Mouse (Mus musculus) retina, postnatal 1 day (tissue): ENCODE measurements around the gene Capn1.

Experiments
- DNase-seq: peaks from one replicate; pipeline ENCODE4 v3.0.0-alpha.2; 2012

Capn1 gene

DNA sequence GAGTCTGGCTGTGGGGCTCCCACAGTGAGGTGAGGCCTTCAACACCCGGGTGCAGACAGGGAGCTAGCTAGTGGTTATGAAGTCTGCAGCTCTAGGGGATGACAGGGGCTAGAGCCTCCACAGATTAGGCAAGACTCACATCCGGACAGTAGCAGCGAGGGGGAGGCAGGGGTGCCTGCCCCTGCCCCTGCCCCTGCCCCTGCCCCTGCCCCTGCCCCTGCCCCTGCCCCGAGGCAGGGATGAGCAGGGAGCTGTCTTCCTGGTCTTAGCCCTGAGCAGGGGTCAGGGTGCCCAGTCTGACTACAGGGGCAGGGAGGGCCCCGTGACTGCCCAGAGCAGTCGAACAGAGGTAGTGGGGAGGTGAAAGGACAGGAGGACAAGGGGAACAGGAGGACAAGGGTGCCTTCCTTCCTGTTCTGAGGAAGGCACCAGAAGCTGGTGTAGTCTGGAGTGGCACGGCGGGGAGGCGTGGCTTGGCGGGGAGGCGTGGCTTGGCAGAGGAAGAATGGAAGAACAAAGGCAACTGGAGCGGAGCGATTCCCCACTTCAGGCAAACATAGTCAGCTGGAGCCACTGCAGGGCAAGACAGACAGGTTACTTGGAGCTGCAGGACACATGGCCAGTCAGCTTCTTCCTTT, 26.8 kb downstream of the Capn1 start:
- peak; percentile 89 for DNase-seq

DNA sequence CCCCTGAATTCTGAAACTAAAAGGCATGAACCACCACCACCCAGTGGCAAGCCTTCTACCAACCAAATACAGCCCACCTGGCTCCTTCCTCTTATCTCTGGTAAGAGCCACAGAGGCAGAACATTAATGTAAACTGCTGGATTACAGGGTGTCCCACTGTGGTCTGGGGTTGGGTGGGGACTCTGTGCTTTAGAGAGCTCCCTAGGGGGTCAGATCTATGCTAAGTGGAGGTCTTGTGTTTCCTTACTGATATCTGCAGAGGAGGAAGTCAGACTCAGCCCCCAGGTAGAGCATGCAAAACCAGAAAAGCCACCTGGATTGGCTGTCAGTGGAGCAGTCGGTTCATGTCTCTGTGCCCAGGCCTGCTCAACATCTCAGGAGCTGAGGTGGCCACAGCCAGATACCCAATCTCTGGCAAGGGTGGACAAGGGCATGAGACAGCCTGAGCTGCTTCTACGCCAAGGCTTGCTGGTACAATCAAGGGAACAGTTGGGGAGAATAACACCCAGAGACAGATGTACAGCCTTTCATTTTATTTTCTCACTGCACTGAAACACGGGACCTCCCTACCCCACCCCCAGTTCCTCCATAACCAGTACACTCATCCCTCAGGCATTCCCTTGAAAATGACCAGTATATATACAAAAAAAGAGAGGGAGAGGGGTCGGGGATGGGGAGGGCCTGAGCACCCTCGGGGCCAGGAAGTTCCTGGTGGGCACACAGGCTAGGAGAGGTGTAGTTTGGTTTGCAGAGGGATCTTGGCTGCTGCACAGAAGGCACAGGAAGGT, 27.5 kb downstream of the Capn1 start:
- no peak for DNase-seq

GRCm38 (mm10) chr19:5986043-5986442, 29.7 kb downstream of the Capn1 start, which contains the start of gene Slc22a20:
TSS of gene Slc22a20 (minus strand) at chr19:5986143.
- DNase-seq = no peak

- no peak for DNase-seq
Measured at GRCm38 (mm10) chr19:5980477-5980876, 35.2 kb downstream of the Capn1 start.

DNA sequence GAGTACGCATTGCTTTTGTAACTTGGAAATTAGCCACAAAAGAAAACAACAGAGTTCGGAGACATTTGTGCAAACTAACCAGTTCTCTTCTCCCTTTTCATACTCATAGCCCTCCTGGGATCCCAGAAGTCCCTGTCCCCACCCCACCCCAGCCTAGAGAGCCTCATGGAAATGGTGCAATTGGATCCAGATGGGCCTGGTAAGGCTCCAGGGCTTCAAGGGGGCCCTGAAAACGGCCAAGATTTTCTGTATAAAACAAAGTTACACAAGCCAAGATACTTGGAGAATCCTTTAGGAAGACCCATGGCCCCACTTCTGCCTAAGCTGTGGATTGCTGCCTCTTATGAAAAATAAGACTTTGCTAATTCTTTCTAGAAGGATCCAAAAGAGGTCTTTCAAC, 38.0 kb downstream of the Capn1 start:
- no peak for DNase-seq

DNA sequence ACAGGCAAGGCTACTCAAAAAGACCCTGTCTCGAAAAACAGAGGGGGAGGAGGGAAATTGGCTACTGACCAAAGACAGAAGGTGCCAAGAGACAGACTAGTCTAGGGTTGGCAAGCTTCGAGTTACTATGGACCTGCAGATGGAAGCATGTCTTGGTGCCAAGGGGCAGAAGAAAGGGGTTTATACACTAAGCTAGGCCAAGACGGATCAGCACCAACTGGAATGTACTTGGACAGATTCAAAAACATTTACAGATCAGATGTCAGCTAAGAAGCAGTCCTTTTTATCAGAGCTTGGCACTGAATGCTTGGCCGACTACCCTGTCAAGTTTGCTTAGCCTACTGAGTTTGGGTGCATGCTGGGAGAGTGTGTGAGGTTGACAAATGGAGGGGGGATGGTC, 40.0 kb downstream of the Capn1 start:
- DNase-seq = no peak

DNA sequence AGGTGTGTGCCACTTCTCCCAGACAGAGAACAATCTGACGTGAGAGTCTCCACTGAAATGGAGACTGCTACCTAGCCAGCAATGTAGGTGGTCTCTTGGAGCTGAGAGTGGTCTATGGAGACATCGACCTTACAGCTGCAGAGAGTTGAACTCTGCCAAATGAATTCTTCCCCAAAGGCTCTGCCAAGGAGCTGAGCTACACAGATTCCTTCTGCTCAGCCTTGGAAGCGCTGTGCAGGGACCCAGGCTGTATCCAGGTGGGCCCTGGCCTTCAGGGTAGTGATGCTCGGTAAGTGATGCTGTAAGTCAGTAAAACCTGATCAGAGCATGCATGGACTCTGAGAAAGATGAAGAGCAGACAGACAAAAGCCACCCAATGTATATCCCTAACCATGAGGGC, 40.6 kb downstream of the Capn1 start:
- no peak for DNase-seq

DNA sequence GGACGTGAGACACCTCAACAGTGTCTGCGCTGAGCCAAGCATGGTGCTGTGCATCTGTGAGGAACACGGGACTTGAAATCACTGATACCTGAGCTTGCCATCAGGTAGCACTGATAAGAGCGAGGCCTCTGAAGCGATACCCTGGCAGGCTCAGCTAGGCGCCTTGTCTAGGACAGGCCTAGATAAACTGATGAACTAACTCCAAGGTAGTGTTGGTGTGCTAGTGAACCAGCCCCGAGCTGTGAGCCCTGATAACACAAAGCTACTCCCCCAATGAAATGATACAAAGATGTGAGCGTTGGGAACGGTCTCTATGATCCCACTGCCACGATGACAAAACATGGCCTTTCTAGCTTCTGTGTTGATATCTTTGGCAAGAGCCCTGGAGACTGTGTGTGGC, 48.0 kb downstream of the Capn1 start:
- no peak for DNase-seq

- DNase-seq = no peak
Measured at GRCm38 (mm10) chr19:5966786-5967185, 48.9 kb downstream of the Capn1 start.

- no peak for DNase-seq
Measured at GRCm38 (mm10) chr19:5965910-5966309, 49.8 kb downstream of the Capn1 start.

GRCm38 (mm10) chr19:5965280-5965679, 50.4 kb downstream of the Capn1 start:
- DNase-seq = peak; percentile 85

DNA sequence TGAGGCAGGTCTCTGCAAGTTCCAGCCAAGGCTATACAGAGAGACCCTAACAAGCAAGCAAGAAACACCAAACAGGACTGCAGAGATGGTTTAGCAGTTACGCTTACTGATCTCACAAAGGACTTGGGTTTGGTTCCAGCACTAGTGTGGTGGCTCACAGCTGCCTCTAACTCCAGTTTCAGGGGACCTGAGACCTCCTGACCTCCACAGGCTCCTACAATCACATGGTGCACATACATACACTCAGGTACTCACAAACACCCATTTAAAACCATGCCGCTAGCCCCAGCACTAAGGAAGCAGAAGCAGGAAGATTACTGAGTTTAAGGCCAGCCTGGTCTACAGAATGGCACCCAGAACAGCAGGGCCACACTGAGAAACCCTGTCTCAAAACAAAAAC, 50.9 kb downstream of the Capn1 start:
- no peak for DNase-seq

GRCm38 (mm10) chr19:5963883-5964562, 51.7 kb downstream of the Capn1 start, which contains the start of gene Pola2:
TSS of gene Pola2 (minus strand) at chr19:5964202.
- DNase-seq = peak; percentile 91

DNA sequence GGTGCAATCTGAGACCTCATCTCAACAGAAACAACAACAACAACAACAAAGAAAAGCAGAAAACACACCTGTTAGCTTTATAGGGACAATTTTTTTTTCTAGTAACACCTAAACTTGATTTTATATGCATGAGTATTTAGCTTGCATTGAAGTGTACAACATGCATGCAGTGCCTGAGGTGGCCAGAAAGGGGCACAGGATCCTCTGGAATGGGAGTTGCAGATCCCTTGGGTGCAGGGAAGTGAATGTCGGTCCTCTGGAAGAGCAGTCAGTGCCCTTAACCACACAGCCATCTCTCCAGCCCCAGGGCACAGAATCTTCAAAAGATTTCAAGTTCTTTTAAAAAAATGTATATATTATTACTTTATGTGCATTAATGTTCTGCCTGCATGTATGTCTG, 53.0 kb downstream of the Capn1 start:
- DNase-seq = no peak

GRCm38 (mm10) chr19:5957371-5957770, 58.3 kb downstream of the Capn1 start:
- DNase-seq = no peak

DNA sequence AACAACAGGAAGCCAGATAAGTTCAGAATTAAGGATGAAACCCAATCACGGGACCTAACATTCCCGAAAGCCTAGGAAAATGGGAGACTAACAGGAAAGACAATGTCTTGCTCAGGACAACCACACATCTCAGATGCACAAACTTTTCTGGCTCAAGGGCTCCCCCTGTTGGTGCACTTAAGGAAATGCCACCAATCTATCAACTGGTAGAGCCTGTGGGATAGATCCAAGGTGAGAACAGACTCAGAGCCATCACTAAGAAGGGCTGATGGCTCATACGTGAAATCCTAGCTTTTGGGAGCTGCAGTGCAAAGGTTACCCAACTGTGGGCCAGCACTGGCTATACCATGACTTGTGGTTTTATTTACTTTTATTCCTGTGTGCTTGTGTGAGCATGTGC, 59.0 kb downstream of the Capn1 start:
- peak; percentile 84 for DNase-seq

DNA sequence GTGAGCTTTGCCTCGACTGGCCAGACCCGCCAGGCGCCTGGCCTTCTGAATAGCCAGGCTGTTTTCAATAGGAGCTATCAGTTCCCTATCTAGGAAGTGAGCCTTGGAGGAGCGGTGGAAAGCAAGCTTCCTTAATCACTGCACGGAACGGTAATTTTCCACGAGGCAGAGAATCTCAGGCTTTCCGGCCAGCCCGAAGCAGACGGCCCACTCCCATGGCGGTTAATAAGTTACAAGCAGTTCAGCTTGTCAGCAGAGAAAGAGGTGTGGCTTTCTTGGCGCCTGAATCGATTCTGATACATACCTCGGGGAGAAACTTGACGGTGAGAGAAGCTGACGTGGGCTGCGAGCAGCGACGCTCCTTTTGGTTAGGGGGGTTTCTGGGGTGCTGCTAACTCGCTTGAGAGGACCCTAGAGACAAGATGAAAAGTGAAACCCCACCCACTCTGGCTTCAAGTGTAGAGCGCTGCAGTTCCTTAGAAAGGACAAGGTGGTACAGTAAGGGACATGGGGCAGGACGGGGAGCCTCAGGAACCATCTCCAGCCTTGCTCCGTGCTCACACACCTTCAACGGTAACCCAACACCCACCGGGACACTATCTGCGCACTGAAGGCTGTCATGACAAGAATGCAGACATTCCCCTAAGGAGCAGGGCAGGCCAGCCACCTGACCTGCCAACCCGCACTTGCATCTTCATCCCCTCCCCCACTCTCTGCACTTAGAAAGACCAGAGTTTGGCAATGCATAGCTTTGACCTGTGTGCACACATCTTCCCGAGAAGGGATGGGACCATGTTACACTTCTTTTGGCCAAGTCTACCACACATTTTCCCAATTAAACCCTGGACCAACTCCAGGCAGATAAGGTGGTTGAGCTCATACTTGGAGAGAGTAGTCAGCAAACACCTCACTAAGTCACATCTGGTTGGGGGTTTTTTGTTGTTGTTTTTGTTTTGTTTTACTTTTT, 59.7 kb downstream of the Capn1 start:
- no peak for DNase-seq

DNA sequence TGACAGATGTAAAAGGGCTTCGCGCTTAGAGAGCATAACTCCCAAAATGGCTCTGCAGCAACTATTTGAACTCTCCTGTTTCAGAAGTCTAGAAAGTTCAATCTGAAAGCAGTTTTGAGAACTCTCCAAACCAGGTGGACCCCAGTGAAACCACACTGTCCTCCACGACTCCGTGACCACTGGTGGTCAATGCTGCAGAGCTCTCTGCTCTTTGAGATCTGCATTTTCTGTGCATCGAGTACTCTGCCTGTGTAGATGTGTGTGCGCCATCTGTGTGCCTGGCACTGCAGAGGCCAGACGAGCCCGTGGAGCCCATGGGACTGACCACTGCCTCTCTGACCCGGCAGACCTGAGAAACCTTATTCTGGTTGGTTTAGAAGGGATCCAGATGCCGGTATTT, 60.8 kb downstream of the Capn1 start:
- no peak for DNase-seq

GRCm38 (mm10) chr19:5954031-5954710, 61.5 kb downstream of the Capn1 start:
- no peak for DNase-seq

GRCm38 (mm10) chr19:5953201-5953770, 62.4 kb downstream of the Capn1 start:
- DNase-seq = no peak

DNA sequence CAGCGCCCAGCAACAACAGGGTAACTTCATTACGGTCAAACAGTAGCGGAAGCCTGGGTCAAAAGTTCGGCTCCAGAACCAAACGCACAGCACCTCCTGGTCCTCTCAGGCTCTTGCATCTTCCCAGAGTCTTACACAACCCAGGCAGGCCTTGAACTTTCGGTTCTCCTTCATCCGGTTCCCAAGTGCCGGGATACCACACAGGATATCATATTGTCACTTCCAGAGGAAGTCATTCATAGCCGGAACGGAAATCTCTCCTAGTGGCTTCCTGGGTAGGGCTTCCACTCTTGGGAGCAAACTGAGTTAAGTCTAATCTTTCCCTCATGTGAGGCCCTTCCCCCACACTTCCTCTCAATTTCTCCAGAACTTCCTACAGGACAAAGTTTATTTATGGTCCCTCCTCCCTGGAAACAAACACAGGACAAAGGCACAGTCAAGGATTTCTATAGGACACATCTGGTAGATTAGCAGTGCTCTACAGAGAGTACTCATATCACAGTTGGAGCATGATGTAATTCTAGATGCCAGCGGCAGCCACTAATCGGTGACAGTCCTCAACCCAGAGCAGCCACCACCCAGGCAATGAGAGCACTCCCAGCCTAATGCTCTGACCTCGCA, 63.5 kb downstream of the Capn1 start:
- DNase-seq = no peak
